7 mouse cellular contexts compared by ENCODE assay signal in genomic region chr5:100428734-100429343, GRCm38 (mm10). TPM values are rescaled to one million over a fixed set of nuclear protein-coding genes. Genes with fewer than 3 reads are reported as not detected.
DNase-seq lines count a peak whose midpoint lies in the region; ATAC-seq and TF ChIP-seq lines count a peak whose summit lies in the region.

No protein-coding gene starts in this region.

- peak overlapping the region; percentile 87 for H3K27ac ChIP-seq in neural tube, embryonic 11.5 days (ENCODE audit: low read depth, low read length)
- H3K27ac ChIP-seq in embryonic facial prominence, embryonic 14.5 days (replicated peaks; ENCODE audit: low read depth, low read length) = peak overlapping the region; percentile 93
- peak overlapping the region; percentile 87 for H3K27ac ChIP-seq in intestine, postnatal 0 days (ENCODE audit: low read depth, low read length)
- peak overlapping the region; percentile 86 for H3K27ac ChIP-seq in neural tube, embryonic 14.5 days (ENCODE audit: low read depth, low read length)

- H3K4me2 ChIP-seq in neural tube, embryonic 11.5 days (ENCODE audit: low read depth) = peak overlapping the region; percentile 85
- peak overlapping the region; percentile 84 for H3K4me2 ChIP-seq in embryonic facial prominence, embryonic 14.5 days (ENCODE audit: low read depth, low read length)
- peak overlapping the region; percentile 83 for H3K4me2 ChIP-seq in intestine, postnatal 0 days (replicated peaks; ENCODE audit: low read depth)
- peak overlapping the region; percentile 62 for H3K4me2 ChIP-seq in neural tube, embryonic 14.5 days (ENCODE audit: low read depth, low read length)

- intact Hi-C loops in gastrocnemius, postnatal 14 days (cut with DNase I; ENCODE audit: low total_unique reads) = no loop called here

- H3K9me3 ChIP-seq in neural tube, embryonic 11.5 days (ENCODE audit: control insufficient read depth, low read length) = no peaks in the 10 kb centered on the region
- no peaks in the 10 kb centered on the region for H3K9me3 ChIP-seq in embryonic facial prominence, embryonic 14.5 days (ENCODE audit: control insufficient read depth, low read length)
- H3K9me3 ChIP-seq in intestine, postnatal 0 days (ENCODE audit: control insufficient read depth) = no peaks in the 10 kb centered on the region
- H3K9me3 ChIP-seq in neural tube, embryonic 14.5 days (ENCODE audit: control insufficient read depth, low read length) = no peaks in the 10 kb centered on the region

- peak overlapping the region; percentile 88 for H3K9ac ChIP-seq in neural tube, embryonic 11.5 days (ENCODE audit: low read length)
- peak overlapping the region; percentile 94 for H3K9ac ChIP-seq in embryonic facial prominence, embryonic 14.5 days (ENCODE audit: low read depth, low read length)
- H3K9ac ChIP-seq in intestine, postnatal 0 days (ENCODE audit: low read depth, low read length) = peak overlapping the region; percentile 60
- H3K9ac ChIP-seq in neural tube, embryonic 14.5 days (replicated peaks; ENCODE audit: low read depth, low read length) = peak overlapping the region; percentile 91

- TF ChIP-seq CTCF in intestine, postnatal 0 days (IDR thresholded peaks at IDR 0.05; ENCODE audit: low read depth) = no peak

- peaks cover 12% of the 10 kb centered on the region for H3K36me3 ChIP-seq in neural tube, embryonic 11.5 days (ENCODE audit: control insufficient read depth, insufficient read depth, low read length)
- H3K36me3 ChIP-seq in embryonic facial prominence, embryonic 14.5 days (ENCODE audit: control insufficient read depth, insufficient read depth, low read length) = peaks cover 37% of the 10 kb centered on the region
- no peaks in the 10 kb centered on the region; the same call in 1 of the 2 replicates for H3K36me3 ChIP-seq in intestine, postnatal 0 days (ENCODE audit: control insufficient read depth, insufficient read depth)
- peaks cover 21% of the 10 kb centered on the region for H3K36me3 ChIP-seq in neural tube, embryonic 14.5 days (ENCODE audit: control insufficient read depth, insufficient read depth, low read length)

- H3K4me1 ChIP-seq in neural tube, embryonic 11.5 days (ENCODE audit: control insufficient read depth, insufficient read depth, low read length) = peaks cover 26% of the 10 kb centered on the region
- peaks cover 33% of the 10 kb centered on the region for H3K4me1 ChIP-seq in embryonic facial prominence, embryonic 14.5 days (ENCODE audit: control insufficient read depth, insufficient read depth, low read length)
- H3K4me1 ChIP-seq in intestine, postnatal 0 days (replicated peaks; ENCODE audit: control insufficient read depth, insufficient read depth, low read length) = peaks cover 15% of the 10 kb centered on the region; the same call in 1 of the 2 replicates
- peaks cover 33% of the 10 kb centered on the region for H3K4me1 ChIP-seq in neural tube, embryonic 14.5 days (ENCODE audit: control insufficient read depth, insufficient read depth, low read length)

- no peak for DNase-seq in neural tube, embryonic 11.5 days (ENCODE audit: low spot score)
- no peak for DNase-seq in neural tube, embryonic 10.5 days (ENCODE audit: extremely low spot score, low spot score)
- peak; percentile 46 for DNase-seq in embryonic facial prominence, embryonic 14.5 days (ENCODE audit: low spot score)
- no peak for DNase-seq in gastrocnemius, postnatal 14 days
- no peak for DNase-seq in adrenal gland, postnatal 10 days

- H3K27me3 ChIP-seq in neural tube, embryonic 11.5 days (ENCODE audit: control insufficient read depth, insufficient read depth, low read length) = no peaks in the 10 kb centered on the region
- H3K27me3 ChIP-seq in embryonic facial prominence, embryonic 14.5 days (replicated peaks; ENCODE audit: control insufficient read depth, insufficient read depth, low read length) = no peaks in the 10 kb centered on the region
- H3K27me3 ChIP-seq in intestine, postnatal 0 days (replicated peaks; ENCODE audit: control insufficient read depth, insufficient read depth, low read length) = no peaks in the 10 kb centered on the region
- H3K27me3 ChIP-seq in neural tube, embryonic 14.5 days (ENCODE audit: control insufficient read depth, insufficient read depth, low read length) = no peaks in the 10 kb centered on the region

- peak overlapping the region; percentile 68 for H3K4me3 ChIP-seq in neural tube, embryonic 11.5 days (ENCODE audit: low read depth, low read length)
- peak overlapping the region; percentile 83 for H3K4me3 ChIP-seq in embryonic facial prominence, embryonic 14.5 days (ENCODE audit: low read depth, low read length)
- peak overlapping the region; percentile 62 for H3K4me3 ChIP-seq in intestine, postnatal 0 days (ENCODE audit: low read depth, low read length)
- peak overlapping the region; percentile 85 for H3K4me3 ChIP-seq in neural tube, embryonic 14.5 days (ENCODE audit: low read depth, low read length)

- peak; percentile 31 for ATAC-seq in neural tube, embryonic 11.5 days (ENCODE audit: insufficient read depth, low FRiP score, low TSS enrichment)
- ATAC-seq in embryonic facial prominence, embryonic 14.5 days (ENCODE audit: low read depth) = peak; percentile 64
- peak; percentile 54 for ATAC-seq in intestine, postnatal 0 days
- ATAC-seq in neural tube, embryonic 14.5 days (ENCODE audit: low read depth) = peak; percentile 60

- under 1% methylated on average over 20 of the region's 20 CpGs for WGBS in neural tube, embryonic 11.5 days
- WGBS in embryonic facial prominence, embryonic 14.5 days = 0% methylated on average over 20 of the region's 20 CpGs
- WGBS in intestine, postnatal 0 days = under 1% methylated on average over 20 of the region's 20 CpGs
- WGBS in neural tube, embryonic 14.5 days = under 1% methylated on average over 20 of the region's 20 CpGs

RNA-seq across cellular contexts. Expression of gene Sec31a, which starts 12.8 kb away (rescaled TPM):
- 119 and 131 TPM in 2 replicates for polyA plus RNA-seq in neural tube, embryonic 11.5 days (2014; fragmentation: Nextera tagmentation; extraction: Ambion mirVana)
- polyA plus RNA-seq in embryonic facial prominence, embryonic 14.5 days (2014; fragmentation: Nextera tagmentation; extraction: Ambion mirVana) = 245 and 247 TPM in 2 replicates
- polyA plus RNA-seq in intestine, postnatal 0 days (2015; fragmentation: Nextera tagmentation; extraction: Ambion mirVana) = 230 and 242 TPM in 2 replicates
- 90.2 and 111 TPM in 2 replicates for polyA plus RNA-seq in neural tube, embryonic 14.5 days (2014; fragmentation: Nextera tagmentation; extraction: Ambion mirVana)
- total RNA-seq in gastrocnemius, postnatal 14 days (2021) = 10 to 100 TPM; 70.6 to 82.8 TPM
- 100 to 1,000 TPM; 149 to 150 TPM for total RNA-seq in adrenal gland, postnatal 10 days (2021)
